Mouse (Mus musculus) small intestine, adult 2 months (tissue): ENCODE measurements around the gene Ybx2. TPM values are rescaled to one million over a fixed set of nuclear protein-coding genes. Genes with fewer than 3 reads are reported as not detected.
A peak's percentile ranks its signal among the peaks of the same experiment; 100 is the strongest.
"Not testable (repeated sequence)": the region's sequence is repeated elsewhere in the genome, so short reads cannot be mapped to it uniquely, and the experiment has no call there.

Experiments
- H3K27ac ChIP-seq: fragments of 200-500 bp; 2 replicates; pipeline ENCODE4 v1.5.1; 2012; ENCODE audit warnings: low read depth, low read length, control low read depth, inconsistent platforms; ENCODE audit not compliant: insufficient read depth
- H3K27me3 ChIP-seq: fragments of 200-500 bp; 2 replicates; pipeline ENCODE4 v1.6.1; 2012; ENCODE audit warnings: mild to moderate bottlenecking, moderate library complexity, low read length, inconsistent platforms; ENCODE audit not compliant: control insufficient read depth, insufficient read depth
- H3K36me3 ChIP-seq: fragments of 200-500 bp; 2 replicates; pipeline ENCODE4 v1.6.1; 2012; ENCODE audit warnings: mild to moderate bottlenecking, low read length, control low read depth, inconsistent platforms; ENCODE audit not compliant: control insufficient read depth, insufficient read depth
- H3K4me1 ChIP-seq: fragments of 200-500 bp; 2 replicates; pipeline ENCODE4 v1.6.1; 2012; ENCODE audit warnings: low read length, inconsistent platforms, mixed read lengths; ENCODE audit not compliant: control insufficient read depth, insufficient read depth, insufficient read length
- H3K4me3 ChIP-seq: fragments of 200-500 bp; 2 replicates; pipeline ENCODE4 v1.5.1; 2012; ENCODE audit warnings: low read depth, mild to moderate bottlenecking, control low read depth, inconsistent platforms, low read length, moderate library complexity
- CTCF ChIP-seq: fragments of 200-500 bp; IDR thresholded peaks from 2 replicates; pipeline ENCODE4 v1.5.1; 2012; ENCODE audit warnings: low read depth, mild to moderate bottlenecking, control low read depth, inconsistent platforms, low read length, moderate library complexity, mixed read lengths; ENCODE audit not compliant: insufficient replicate concordance, insufficient read length; ENCODE audit errors: extremely low read depth
- POLR2A ChIP-seq: fragments of 200-500 bp; IDR thresholded peaks from 2 replicates; pipeline ENCODE4 v1.6.1; 2012; ENCODE audit warnings: low read depth, mild to moderate bottlenecking, control low read depth, inconsistent platforms, low read length, moderate library complexity
- WGBS: fragments of 180-500 bp; shearing (Covaris S2); methylation state at CpG from one replicate; pipeline ENCODE4 v1.1.7; 2018; 5-methylcytosine and 5-hydroxymethylcytosine counted together
- polyA plus RNA-seq: library from polyadenylated mRNA; depleted of rRNA; stranded (reverse); fragments of >200 nt; gene quantifications from 2 replicates; pipeline ENCODE4 v1.2.3, GENCODE M21; 2012

Gene Ybx2
- polyA plus RNA-seq, 1 experiment, result 11.4 TPM

DNA sequence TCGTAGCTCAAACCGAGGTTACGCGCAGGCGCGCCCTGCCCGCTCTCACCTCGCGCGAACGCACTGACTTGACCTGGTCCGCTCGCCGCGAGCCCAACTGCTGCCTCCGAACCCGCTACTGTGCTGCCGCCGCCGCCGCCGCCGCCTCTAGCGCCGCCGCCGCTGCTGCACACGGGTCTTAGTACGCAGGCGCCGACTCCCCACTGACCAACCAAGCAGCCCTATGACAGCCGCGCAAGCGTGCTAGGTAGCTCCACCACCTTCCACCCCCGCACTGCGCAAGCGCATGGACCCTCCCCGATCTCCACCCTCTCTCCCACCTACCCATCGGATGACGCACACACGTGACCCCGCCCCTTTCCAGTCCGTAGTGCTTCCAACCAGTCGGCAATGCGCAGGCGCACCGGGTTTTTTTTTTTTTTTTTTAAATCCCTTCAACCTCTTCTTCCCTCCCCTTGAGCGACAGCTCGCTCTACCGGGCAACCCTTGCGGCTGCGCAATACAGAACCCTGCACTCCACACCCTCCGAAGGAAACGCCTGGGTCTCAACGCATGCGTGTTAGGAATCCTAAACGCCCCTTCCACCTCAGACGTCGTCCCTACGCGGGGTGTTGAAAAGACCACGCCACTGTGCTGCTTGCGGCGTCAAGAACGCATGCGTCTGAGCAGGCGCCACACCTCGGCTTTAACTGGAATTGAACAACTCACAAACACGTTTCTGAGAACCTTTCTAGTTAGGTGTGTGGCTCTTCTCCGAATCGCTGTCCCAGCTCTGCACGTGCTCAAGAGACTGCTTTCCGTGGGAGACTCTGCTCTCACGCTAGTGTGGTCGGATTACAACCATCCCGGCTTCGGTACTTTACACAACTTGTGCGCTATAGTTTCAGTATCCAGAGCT, 14.2 kb upstream of the Ybx2 start, which contains the start of gene Eif5a:
Eif5a (minus strand) TSS at position 845 of the 898 bp plus-strand sequence.
- peak within 1 kb of the TSS; percentile 95 for H3K4me3 ChIP-seq
- H3K27me3 ChIP-seq, result no peaks in the 10 kb centered on the region
- under 1% methylated on average over 78 of the region's 78 CpGs for WGBS
- H3K4me1 ChIP-seq, result peaks cover 6% of the 10 kb centered on the region; the same call in 1 of the 2 replicates
- H3K27ac ChIP-seq, result peak within 1 kb of the TSS; percentile 93
- peaks cover 22% of the 10 kb centered on the region for H3K36me3 ChIP-seq
- TF ChIP-seq CTCF (peak; percentile 43; the same call in 1 of the 2 replicates), POLR2A (peak; percentile 63)

DNA sequence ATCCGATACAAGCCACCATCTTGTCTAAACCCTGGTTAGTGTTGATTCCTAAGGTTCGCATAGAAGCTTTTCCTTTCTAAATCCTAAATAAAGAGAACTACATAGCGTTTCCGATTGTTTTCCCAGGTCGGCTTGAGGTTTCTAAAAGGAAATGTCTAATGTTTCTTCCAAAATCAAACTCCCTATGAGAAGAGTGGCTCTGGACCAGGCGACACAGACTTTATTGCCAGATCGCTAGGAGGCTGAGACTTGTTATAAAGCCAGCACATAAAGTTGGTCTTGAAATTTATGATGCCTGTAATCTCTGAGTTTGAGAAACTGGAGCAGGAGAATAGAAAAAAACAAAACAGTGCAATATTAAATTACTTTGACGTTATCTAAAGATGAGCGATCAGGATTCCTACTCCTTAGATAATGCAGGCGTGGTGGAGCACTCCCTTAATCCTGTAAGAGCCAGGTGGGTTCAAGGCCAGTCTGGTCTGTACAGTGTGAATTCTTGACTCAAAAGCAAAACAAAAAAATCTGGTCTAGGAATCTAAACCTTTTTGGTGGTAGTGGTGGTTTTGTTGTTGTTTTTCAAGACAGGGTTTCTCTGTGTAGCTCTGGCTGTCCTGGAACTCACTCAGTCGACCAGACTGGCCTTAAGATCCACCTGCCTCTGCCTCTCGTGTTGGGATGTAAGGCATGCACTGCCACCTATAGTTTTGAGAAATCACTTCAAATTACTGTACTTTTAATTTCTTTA, 13.4 kb upstream of the Ybx2 start:
- peaks cover 6% of the 10 kb centered on the region; the same call in 1 of the 2 replicates for H3K4me1 ChIP-seq
- H3K27me3 ChIP-seq, result no peaks in the 10 kb centered on the region
- peak overlapping the region; percentile 58 for H3K4me3 ChIP-seq
- peak overlapping the region; percentile 87 for H3K27ac ChIP-seq
- H3K36me3 ChIP-seq, result peaks cover 16% of the 10 kb centered on the region
- 2% methylated on average over 12 of the region's 12 CpGs for WGBS
- TF ChIP-seq CTCF (no peak), POLR2A (no peak)

DNA sequence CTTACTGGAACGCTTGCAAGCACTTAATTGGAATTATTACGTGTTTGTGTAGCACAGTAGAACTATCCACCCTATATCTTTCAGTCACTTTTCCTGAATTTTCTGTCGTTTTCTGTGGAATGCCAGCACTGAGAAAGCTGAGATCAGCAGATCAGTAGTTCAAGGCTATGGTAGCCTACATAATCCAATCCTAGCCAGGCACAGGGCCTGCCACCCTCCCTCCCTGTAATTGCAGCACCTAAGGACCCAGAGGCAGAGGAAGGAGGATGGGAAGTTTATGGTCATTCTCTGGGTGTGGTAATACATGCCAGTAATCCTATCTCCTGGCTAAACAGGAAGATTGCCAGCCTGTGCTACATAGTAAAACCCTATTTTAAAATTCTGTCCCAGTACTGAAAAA, 12.8 kb upstream of the Ybx2 start:
- H3K27ac ChIP-seq, result peak overlapping the region; percentile 87
- WGBS, result 49% methylated on average over 3 of the region's 3 CpGs

DNA sequence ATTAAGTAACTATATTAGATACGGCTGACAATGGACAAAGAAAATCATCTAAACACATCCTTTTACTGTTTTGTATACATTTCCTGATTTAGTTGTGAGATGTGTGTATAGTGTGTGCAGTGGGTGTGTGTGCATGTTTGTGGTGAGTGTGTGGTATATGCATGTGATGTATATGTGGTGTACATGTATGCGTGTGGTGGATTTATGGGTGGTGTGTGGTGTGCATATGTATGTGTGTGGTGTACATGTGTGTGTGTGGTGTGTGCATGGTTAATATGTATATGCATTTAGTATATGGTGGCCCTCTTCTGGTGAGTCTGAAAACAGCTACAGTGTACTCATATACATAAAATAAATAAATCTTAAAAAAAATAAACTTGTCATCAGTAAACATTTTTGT, 8.1 kb upstream of the Ybx2 start:
- 92% methylated on average over 2 of the region's 2 CpGs for WGBS
- Histone ChIP-seq H3K4me3 (no peak overlapping the region), H3K27ac (no peak overlapping the region), H3K36me3 (no peaks in the 10 kb centered on the region), H3K4me1 (peaks cover 2% of the 10 kb centered on the region; the same call in 1 of the 2 replicates), H3K27me3 (no peaks in the 10 kb centered on the region)
- TF ChIP-seq CTCF (no peak), POLR2A (no peak)

More for the DNA sequence above, 12.8 kb upstream of the Ybx2 start:
- TF ChIP-seq POLR2A (no peak), CTCF (no peak)
- no peaks in the 10 kb centered on the region for H3K27me3 ChIP-seq
- H3K4me3 ChIP-seq, result no peak overlapping the region
- peaks cover 6% of the 10 kb centered on the region; the same call in 1 of the 2 replicates for H3K4me1 ChIP-seq
- peaks cover 11% of the 10 kb centered on the region for H3K36me3 ChIP-seq

GRCm38 (mm10) chr11:69929712-69930111, 5.9 kb upstream of the Ybx2 start:
- Histone ChIP-seq H3K4me1 (no peaks in the 10 kb centered on the region), H3K27ac (no peak overlapping the region), H3K4me3 (no peak overlapping the region), H3K36me3 (no peaks in the 10 kb centered on the region), H3K27me3 (no peaks in the 10 kb centered on the region)
- 47% methylated on average over 4 of the region's 4 CpGs for WGBS
- TF ChIP-seq POLR2A (no peak), CTCF (no peak)

- H3K27me3 ChIP-seq, H3K4me3 ChIP-seq, H3K4me1 ChIP-seq, H3K27ac ChIP-seq, H3K36me3 ChIP-seq: not testable (repeated sequence)
- 84% methylated on average over 8 of the region's 8 CpGs for WGBS
These were observed 5.4 kb upstream of the Ybx2 start for GRCm38 (mm10) chr11:69930176-69930575.
